Mouse (Mus musculus) left cerebral cortex, adult 2 months (tissue): ENCODE data around the gene Vezt. TPM values are rescaled to one million over a fixed set of nuclear protein-coding genes. Genes with fewer than 3 reads are reported as not detected.

ENCODE experiments used
- DNase-seq, 2 experiments: peaks; one replicate each; pipeline ENCODE4 v3.0.0; 2021 to 2022; ENCODE audit warnings: low spot score in 2 of 2, mixed read lengths in 1 of 2; ENCODE audit errors: extremely low spot score in 1 of 2
- H3K27ac ChIP-seq: fragments of 200-600 bp; 2 replicates; pipeline ENCODE4 v1.8.1; 2022
- H3K4me3 ChIP-seq: fragments of 200-600 bp; 2 replicates; pipeline ENCODE4 v1.8.1; 2022
- CTCF ChIP-seq: fragments of 200-600 bp; IDR thresholded peaks from 2 replicates; pipeline ENCODE4 v1.8.1; 2022; ENCODE audit warnings: antibody characterized with exemption, mild to moderate bottlenecking, moderate library complexity
- intact Hi-C: fragments of 180-260 bp; cut with DNase I; formaldehyde crosslinking; loops from one replicate; pipeline ENCODE4 v1.15.1; 2025
- total RNA-seq, 2 experiments: library from RNA; stranded (reverse); gene quantifications; 2 replicates each; pipeline ENCODE4 v1.2.3; 2021

The Vezt gene
- total RNA-seq, 2 experiments from 2014 or later, result 77.3 to 80.2 TPM

- Histone ChIP-seq H3K4me3 (no peak overlapping the region), H3K27ac (no peak overlapping the region)
- TF ChIP-seq CTCF, result no peak
- intact Hi-C loops, result loop anchor here (10.0 kb wide), 1 partner anchor 175 kb away; no protein-coding TSS in a partner anchor
- no peak for DNase-seq
Observed at GRCm38 (mm10) chr10:93940279-93940678, 95.3 kb downstream of the Vezt start.

GRCm38 (mm10) chr10:93939676-93940075 lies 95.9 kb downstream of the Vezt start:
- no peak for TF ChIP-seq CTCF
- intact Hi-C loops, result loop anchor here (10.0 kb wide), 1 partner anchor 175 kb away; no protein-coding TSS in a partner anchor
- DNase-seq, result no peak
- no peak overlapping the region for H3K27ac ChIP-seq
- no peak overlapping the region for H3K4me3 ChIP-seq

DNA sequence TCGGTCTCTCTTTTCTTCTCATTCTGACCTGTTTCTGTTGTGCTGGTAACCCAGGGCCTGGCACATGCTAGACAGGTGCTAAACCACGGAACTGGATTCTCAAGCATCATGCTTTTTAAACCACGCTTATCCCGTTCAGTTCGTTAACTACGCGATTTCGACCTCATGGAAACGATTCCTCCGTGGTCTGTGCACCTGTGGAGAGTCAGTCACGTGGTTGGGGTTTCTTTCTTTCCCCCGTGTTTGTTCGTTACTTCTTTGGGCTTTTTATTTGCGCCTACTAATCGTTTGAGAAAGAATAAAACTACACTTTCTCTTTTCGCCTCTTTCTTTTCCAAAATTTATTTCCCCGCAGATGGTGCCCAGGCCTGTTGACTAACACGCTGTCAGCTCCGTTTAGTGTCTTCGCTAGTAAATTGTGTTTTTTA lies 96.8 kb downstream of the Vezt start:
- DNase-seq, result no peak
- no peak for TF ChIP-seq CTCF
- no peak overlapping the region for H3K4me3 ChIP-seq
- H3K27ac ChIP-seq, result no peak overlapping the region
- intact Hi-C loops, result no loop called here

DNA sequence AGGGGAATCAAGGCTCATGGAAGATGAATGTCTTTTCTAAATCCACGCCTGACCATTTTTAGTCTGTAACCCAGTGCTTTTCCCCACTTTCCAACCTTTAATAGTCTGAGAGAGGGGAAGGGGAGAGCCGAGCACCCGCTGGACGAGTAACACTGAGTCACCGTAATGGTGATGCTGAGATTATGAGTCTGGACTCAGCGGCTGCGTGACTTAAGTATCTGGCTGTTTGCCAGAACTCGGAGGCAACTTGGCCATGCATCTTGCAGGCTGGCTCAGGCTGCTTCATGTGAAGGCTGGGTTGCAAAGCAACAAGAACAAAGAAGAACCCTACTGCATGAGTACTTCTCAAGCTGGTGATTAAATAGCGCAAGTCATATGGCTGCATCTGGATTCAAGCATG lies 101.6 kb downstream of the Vezt start:
- intact Hi-C loops, result no loop called here
- DNase-seq, result peak; percentile 14 to 18
- no peak overlapping the region for H3K4me3 ChIP-seq
- no peak for TF ChIP-seq CTCF
- no peak overlapping the region for H3K27ac ChIP-seq

DNA sequence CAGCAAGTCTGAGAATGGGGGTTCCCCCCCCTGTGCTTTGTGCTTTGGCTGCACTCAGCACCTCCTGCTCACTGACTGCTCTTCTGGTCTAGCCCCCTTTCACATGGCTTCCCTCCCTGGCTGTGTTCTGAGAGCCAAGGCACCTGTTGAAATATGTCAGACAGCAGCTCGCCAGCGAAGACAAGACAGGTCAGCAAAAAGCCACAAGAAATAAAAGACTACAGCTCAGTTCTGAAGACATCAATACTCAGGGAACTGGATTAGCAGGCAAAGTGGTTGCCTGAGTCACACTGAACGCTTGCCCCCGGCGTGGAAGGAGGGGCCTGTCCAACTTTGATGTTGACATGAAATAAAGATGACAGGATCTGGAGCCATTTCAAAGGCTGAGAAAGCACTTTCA lies 102.8 kb downstream of the Vezt start:
- Histone ChIP-seq H3K27ac (no peak overlapping the region), H3K4me3 (no peak overlapping the region)
- TF ChIP-seq CTCF, result no peak
- no peak for DNase-seq
- intact Hi-C loops, result no loop called here

GRCm38 (mm10) chr10:93932020-93932419 lies 103.6 kb downstream of the Vezt start:
- no peak overlapping the region for H3K27ac ChIP-seq
- no peak for DNase-seq
- no peak overlapping the region for H3K4me3 ChIP-seq
- intact Hi-C loops, result no loop called here
- no peak for TF ChIP-seq CTCF

DNA sequence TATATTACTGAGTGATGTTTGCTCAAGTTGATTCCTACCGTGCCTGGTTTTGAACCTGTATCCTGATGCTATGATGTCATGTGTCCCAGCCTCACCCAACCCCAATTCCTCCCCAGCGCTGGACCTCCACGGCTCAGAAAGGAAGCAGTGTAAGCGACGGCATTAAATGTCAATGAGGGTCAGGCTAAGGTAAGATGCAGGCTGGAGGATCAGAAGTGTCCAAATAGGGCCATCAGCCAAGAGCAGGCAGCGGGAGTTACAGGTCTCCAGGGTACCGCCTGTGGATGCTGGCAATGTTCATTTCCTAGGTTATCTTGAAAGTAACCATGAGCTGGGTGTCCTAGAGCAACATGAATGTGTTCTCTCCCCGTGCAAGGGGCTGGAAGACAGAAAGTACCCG lies 104.2 kb downstream of the Vezt start:
- Histone ChIP-seq H3K4me3 (no peak overlapping the region), H3K27ac (no peak overlapping the region)
- no peak for DNase-seq
- intact Hi-C loops, result no loop called here
- no peak for TF ChIP-seq CTCF

- no peak for DNase-seq
- Histone ChIP-seq H3K4me3 (no peak overlapping the region), H3K27ac (no peak overlapping the region)
- intact Hi-C loops, result no loop called here
- TF ChIP-seq CTCF, result no peak
Observed at GRCm38 (mm10) chr10:93930236-93930824, 105.3 kb downstream of the Vezt start.

- no peak overlapping the region for H3K27ac ChIP-seq
- intact Hi-C loops, result no loop called here
- no peak for DNase-seq
- no peak overlapping the region for H3K4me3 ChIP-seq
- no peak for TF ChIP-seq CTCF
Observed at GRCm38 (mm10) chr10:93924666-93925065, 111.0 kb downstream of the Vezt start.

DNA sequence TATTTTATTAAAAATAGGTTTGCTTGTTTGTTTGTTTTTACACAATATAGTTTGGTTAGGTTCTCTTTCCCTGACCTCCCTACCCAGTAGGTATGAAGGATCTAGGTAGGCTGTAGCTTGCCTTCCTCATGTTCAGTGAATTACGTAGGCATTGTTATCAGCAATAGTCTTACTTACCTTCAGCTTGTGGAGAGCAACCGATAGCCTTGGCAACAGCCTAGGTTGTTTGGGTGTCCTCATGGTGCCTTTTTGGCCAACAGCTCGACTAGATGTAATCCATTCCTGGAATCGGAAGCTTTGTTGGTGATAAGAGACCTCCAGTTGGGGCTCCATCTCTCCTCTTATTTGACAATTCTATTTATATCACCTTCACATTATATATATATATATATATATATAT lies 114.5 kb downstream of the Vezt start:
- intact Hi-C loops, result no loop called here
- DNase-seq, result no peak
- no peak overlapping the region for H3K27ac ChIP-seq
- no peak overlapping the region for H3K4me3 ChIP-seq
- no peak for TF ChIP-seq CTCF

- intact Hi-C loops, result no loop called here
- DNase-seq, result no peak
- no peak for TF ChIP-seq CTCF
- no peak overlapping the region for H3K27ac ChIP-seq
- H3K4me3 ChIP-seq, result no peak overlapping the region
Observed at GRCm38 (mm10) chr10:93919227-93919626, 116.4 kb downstream of the Vezt start.

- TF ChIP-seq CTCF, result no peak
- H3K27ac ChIP-seq, result no peak overlapping the region
- intact Hi-C loops, result no loop called here
- no peak for DNase-seq
- H3K4me3 ChIP-seq, result no peak overlapping the region
Observed at GRCm38 (mm10) chr10:93918701-93919100, 116.9 kb downstream of the Vezt start.

DNA sequence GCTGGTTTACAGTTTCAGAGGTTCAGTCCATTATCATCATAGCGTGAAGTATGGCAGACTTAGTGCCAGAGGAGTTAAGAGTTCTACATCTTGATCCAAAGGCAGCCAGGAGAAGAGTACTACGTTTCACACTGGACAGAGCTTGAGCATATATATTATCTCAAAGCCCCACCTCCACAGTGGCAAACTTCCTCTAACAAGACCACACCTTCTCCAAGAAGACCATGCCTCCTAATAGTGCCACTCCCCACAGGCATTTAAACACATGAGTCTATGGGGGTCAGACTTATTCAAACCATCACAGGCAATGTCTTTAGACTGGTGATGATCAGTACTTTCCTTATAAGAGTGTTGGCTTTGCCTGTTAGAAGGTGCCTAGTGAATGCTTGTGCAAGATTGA lies 117.5 kb downstream of the Vezt start:
- DNase-seq, result no peak
- intact Hi-C loops, result no loop called here
- H3K27ac ChIP-seq, result no peak overlapping the region
- no peak for TF ChIP-seq CTCF
- H3K4me3 ChIP-seq, result no peak overlapping the region
